Mouse (Mus musculus): ENCODE data around the gene Zfp385a.

Zfp385a gene

GRCm38 (mm10) chr15:103335488-103336235 lies 4.2 kb downstream of the Zfp385a start:
- DNase-seq (ENCODE audit: low spot score) = no peak

DNA sequence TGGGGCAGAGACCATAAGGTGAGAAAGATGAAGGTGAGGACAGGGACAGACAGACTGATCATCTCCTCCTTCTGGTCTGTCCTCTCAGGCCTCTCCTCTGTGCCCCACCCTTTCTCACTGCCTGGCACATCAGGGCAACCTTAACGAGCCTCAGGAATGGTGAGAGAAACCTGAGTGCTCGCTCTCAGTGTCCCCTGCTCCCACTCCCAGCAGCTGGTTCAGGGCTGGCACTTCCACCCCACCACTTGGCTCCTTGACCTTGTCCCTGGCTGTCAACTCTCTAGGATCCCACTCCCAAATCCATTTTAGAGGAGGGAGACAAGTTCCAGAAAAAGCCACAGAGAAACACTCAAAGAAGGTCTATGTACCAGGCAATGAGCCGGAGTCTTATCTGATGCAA lies 4.9 kb downstream of the Zfp385a start:
- no peak for DNase-seq (ENCODE audit: low spot score)

DNA sequence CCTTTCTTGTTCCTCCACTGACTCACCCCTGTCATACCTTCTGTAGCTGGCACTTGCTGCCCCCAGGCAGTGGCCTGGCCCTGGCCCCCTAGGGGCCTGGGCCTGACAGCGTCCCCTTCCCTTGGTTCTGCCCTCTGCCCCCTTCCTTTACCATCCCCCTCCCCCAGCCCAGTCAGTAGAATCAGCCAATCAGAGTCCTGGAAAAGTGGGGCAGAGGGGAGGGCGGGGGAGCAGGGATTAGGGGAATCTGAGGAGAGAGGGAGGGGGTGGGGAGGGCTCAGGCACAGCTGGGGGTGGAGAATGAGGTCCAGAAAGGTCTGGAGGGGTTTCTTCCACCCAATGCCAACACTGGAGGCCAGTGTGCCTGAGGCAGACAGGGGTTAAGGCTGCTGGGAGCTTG lies 5.7 kb downstream of the Zfp385a start:
- DNase-seq (ENCODE audit: low spot score) = no peak

GRCm38 (mm10) chr15:103333738-103334137 lies 6.2 kb downstream of the Zfp385a start:
- peak; percentile 56 for DNase-seq (ENCODE audit: low spot score)

- peak; percentile 29 for DNase-seq (ENCODE audit: low spot score)
Observed at GRCm38 (mm10) chr15:103333081-103333615, 6.7 kb downstream of the Zfp385a start.

- peak; percentile 86 for DNase-seq (ENCODE audit: low spot score)
Observed at GRCm38 (mm10) chr15:103323455-103324247, 16.2 kb downstream of the Zfp385a start.

- peak; percentile 21 for DNase-seq (ENCODE audit: low spot score)
Observed at GRCm38 (mm10) chr15:103323070-103323454, 16.8 kb downstream of the Zfp385a start.

DNA sequence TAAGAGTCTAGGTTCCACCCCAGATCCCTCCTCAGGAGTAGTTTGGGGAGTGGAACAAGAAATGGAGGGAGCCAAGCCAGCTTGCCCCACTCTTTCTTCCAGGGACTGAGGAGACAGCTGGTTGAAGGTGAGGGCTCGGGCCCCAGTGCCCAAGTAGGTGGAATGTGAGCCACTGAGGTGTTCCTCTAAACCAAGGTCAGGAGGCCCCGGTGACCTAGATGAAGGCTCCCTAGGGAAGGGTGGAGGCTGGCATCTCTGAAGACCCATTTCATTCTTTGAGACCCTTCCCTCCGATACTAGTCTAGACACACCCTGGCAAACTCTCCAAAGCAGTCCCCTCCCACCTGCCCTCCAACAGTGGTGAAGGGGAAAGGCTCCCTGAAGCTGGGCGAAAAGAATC lies 17.5 kb downstream of the Zfp385a start:
- no peak for DNase-seq (ENCODE audit: low spot score)

- DNase-seq (ENCODE audit: low spot score) = no peak
Observed at GRCm38 (mm10) chr15:103321076-103321475, 18.8 kb downstream of the Zfp385a start.

DNA sequence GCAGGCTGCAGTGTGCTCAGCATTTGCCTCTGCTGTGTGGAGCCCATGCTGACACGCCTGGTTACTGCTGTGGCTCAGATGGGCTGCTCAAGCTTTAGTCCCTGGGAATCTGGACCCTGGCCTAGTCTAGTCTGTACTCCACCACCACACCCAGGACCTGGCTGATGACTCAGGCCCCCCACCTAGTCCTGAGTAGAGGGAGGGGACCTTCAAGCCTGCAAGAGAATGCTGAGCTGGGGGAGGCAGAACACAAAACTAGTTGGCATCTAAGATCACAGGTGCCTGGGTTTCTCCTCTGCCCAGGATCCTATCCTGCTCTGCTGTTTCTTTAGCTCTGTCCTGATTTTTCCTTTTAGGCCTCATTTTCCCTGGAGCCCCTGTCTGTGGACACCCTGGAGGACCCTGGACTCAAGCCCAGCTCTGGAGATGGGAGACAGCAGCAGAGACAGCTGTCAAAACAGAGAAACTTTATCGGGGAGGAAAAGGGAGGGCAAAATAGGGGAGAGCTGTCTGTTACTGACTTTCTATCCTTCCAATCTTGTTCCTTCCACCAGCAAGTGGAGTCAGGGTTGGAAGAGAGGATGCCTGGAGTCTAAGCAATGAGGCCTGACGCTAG lies 21.6 kb downstream of the Zfp385a start:
- no peak for DNase-seq (ENCODE audit: low spot score)

- no peak for DNase-seq (ENCODE audit: low spot score)
Observed at GRCm38 (mm10) chr15:103317731-103318130, 22.2 kb downstream of the Zfp385a start.

GRCm38 (mm10) chr15:103317120-103317519 lies 22.8 kb downstream of the Zfp385a start:
- no peak for DNase-seq (ENCODE audit: low spot score)

DNA sequence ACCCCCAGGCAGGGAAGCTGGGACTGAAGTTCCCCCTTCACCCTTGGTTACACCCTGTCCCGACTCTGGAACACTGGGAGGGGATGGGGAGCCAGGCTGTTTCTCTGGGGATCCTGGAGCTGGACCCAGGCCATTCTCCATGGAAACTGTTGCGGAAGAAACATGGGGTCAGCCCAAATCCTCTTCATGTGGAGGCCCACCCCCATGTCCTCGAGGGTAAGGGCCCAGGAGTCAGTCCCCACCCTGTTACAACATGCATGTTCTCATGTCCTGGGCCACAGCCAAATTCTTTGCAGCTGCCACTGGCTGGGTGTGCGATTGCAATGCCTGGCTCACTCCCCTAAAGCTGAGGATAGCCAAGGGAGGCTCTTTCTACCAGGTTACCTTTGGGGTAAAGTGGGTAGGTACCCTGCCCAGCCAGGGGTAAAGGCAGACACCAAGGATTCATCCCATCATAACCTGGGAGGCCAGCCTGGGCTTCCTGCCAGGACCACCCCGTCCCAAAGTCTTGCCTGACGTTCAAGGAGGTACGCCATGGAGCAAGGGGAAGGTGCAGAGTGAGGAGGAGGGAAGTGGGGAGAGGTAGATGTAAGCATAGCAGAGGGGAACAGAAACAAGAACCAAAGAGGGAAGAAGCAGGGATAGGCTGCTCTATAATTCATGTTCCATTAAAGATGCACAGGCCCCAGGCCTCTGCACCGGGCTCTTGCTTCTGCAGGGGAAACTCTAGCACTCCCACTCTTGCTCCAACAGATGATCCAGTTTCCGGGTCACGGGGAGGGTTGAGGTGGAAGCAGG lies 23.7 kb downstream of the Zfp385a start:
- DNase-seq (ENCODE audit: low spot score) = peak; percentile 20

DNA sequence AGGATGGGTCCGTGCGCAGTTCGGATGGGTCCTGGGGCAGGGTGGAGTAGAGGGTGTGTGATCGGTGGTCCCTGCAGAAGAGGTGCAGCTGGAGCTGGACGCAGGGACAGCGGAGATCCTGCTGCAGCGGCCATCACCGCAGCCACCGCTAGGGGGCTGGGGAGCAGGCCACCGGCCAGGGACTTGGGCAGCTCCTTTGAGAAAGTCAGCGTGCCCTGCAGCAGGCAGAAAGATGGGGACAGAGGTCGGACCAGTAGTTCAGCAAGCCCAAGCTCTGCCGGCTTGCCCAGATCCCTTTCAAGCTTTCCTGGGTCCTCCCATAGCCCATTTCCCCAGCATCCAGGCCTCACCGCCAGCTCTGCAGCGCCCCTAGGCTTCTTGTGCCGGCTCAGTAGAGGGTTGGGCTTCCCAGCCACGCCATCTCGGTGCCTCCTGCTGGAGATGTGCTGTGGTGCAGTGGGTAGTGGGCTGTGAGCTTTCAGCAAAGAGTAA lies 24.8 kb downstream of the Zfp385a start:
- peak; percentile 62 for DNase-seq (ENCODE audit: low spot score)

- no peak for DNase-seq (ENCODE audit: low spot score)
Observed at GRCm38 (mm10) chr15:103314181-103314580, 25.7 kb downstream of the Zfp385a start.

DNA sequence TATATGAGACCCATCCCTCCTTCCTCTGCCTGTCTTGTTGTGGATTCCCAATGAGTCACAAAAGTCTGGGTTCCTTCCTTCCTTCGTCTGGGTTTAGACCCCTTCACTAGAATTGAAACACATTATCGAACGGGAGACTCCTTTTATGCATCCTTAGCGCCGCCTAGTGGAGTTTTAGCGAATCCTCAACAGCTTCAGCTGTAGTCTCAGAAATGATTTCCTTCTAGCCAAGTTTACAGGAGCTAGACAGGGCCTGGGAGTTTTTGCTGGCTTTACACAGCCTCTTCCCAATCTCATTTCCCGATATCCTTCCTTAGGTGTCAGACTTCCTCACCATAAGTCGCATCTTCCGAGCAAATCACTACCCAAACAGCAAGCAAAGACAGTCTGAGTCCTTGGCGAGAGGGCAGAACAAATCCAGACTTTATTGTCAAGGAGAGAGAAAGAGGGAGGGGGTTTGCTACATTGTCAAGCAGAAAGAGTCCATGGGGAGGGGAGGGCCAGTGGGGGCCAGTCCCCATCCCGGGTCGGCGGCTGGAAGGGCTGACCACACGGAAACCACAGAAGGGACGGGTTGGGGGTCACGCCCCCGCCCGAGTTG lies 26.3 kb downstream of the Zfp385a start:
- DNase-seq (ENCODE audit: low spot score) = peak; percentile 71

- no peak for DNase-seq (ENCODE audit: low spot score)
Observed at GRCm38 (mm10) chr15:103310365-103310910, 29.5 kb downstream of the Zfp385a start, which contains the start of gene Gpr84. Gene Gpr84 (minus strand): TSS chr15:103310612.

DNA sequence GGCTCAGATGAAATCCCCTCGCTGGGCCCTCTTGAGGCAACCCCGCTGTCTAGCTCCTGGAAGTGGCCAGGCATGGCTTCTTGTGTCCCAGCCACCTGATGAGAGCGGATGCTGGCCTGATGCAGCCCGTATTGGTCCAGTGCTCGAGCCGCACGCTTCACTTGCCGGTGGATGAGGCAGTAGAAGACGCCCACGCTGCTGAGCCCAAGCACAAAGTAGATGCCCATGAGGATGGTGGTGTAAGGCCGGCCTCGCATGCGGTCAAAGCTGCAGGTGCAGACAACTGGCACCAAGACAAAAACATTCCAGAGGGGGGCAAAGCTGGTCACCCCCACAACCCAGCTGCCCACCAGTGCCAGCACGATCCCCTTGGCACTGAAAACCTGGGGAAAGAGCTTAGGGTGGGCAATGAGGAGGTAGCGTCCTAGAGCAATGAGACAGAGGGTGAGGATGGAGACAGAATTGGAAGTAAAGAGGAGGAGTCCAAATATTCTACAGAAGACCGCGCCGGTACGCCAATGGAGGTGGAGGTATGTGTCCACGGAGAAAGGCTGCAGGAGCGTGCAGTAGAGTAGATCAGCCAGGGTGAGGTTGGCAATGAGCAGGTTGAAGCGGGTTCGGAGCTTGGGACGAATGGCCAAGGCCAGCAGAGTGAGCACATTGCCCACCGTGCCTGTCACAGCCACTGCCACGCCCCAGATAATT lies 30.9 kb downstream of the Zfp385a start:
- no peak for DNase-seq (ENCODE audit: low spot score)

GRCm38 (mm10) chr15:103308056-103308875 lies 31.6 kb downstream of the Zfp385a start:
- no peak for DNase-seq (ENCODE audit: low spot score)
